Mouse (Mus musculus): Measurements from ENCODE around the gene Nfix. TPM values are rescaled to one million over a fixed set of nuclear protein-coding genes. Genes with fewer than 3 reads are reported as not detected.

Nfix gene
- polyA plus RNA-seq, 1 experiment: 14.5 TPM

- 97% methylated on average over 5 of the region's 5 CpGs for WGBS
- no peak for DNase-seq (ENCODE audit: low read depth, low spot score)
These were observed 5.9 kb upstream of the Nfix start for GRCm38 (mm10) chr8:84806031-84806430.

GRCm38 (mm10) chr8:84799136-84799931 lies 810 bp downstream of the Nfix start:
- DNase-seq (ENCODE audit: low read depth, low spot score): no peak
- 1% methylated on average over 108 of the region's 108 CpGs for WGBS

GRCm38 (mm10) chr8:84798446-84799135 lies 1.6 kb downstream of the Nfix start:
- 69% methylated on average over 10 of the region's 10 CpGs for WGBS
- no peak for DNase-seq (ENCODE audit: low read depth, low spot score)

- DNase-seq (ENCODE audit: low read depth, low spot score): no peak
- 87% methylated on average over 6 of the region's 6 CpGs for WGBS
These were observed 2.2 kb downstream of the Nfix start for GRCm38 (mm10) chr8:84797971-84798370.

- DNase-seq (ENCODE audit: low read depth, low spot score): no peak
These were observed 2.8 kb downstream of the Nfix start for GRCm38 (mm10) chr8:84797256-84797797.

GRCm38 (mm10) chr8:84794486-84794885 lies 5.7 kb downstream of the Nfix start:
- 71% methylated on average over 7 of the region's 7 CpGs for whole genome bisulfite sequencing
- DNase-seq (ENCODE audit: low read depth, low spot score): no peak

More at GRCm38 (mm10) chr8:84797256-84797797, 2.8 kb downstream of the Nfix start:
- whole genome bisulfite sequencing: 86% methylated on average over 15 of the region's 15 CpGs

- no peak for DNase-seq (ENCODE audit: low read depth, low spot score)
- 68% methylated on average over 13 of the region's 13 CpGs for WGBS
These were observed 6.2 kb downstream of the Nfix start for GRCm38 (mm10) chr8:84793791-84794485.

- no peak for DNase-seq (ENCODE audit: low read depth, low spot score)
- 89% methylated on average over 9 of the region's 9 CpGs for WGBS
These were observed 7.0 kb downstream of the Nfix start for GRCm38 (mm10) chr8:84793134-84793533.

GRCm38 (mm10) chr8:84792429-84792947 lies 7.7 kb downstream of the Nfix start:
- WGBS: 78% methylated on average over 12 of the region's 12 CpGs
- no peak for DNase-seq (ENCODE audit: low read depth, low spot score)

- no peak for DNase-seq (ENCODE audit: low read depth, low spot score)
These were observed 9.6 kb downstream of the Nfix start for GRCm38 (mm10) chr8:84790537-84790936.

GRCm38 (mm10) chr8:84789855-84790486 lies 10.2 kb downstream of the Nfix start:
- WGBS: 74% methylated on average over 9 of the region's 9 CpGs
- no peak for DNase-seq (ENCODE audit: low read depth, low spot score)

More at GRCm38 (mm10) chr8:84790537-84790936, 9.6 kb downstream of the Nfix start:
- WGBS: 21% methylated on average over 2 of the region's 2 CpGs

GRCm38 (mm10) chr8:84789345-84789744 lies 10.8 kb downstream of the Nfix start:
- no peak for DNase-seq (ENCODE audit: low read depth, low spot score)
- WGBS: 82% methylated on average over 5 of the region's 5 CpGs

GRCm38 (mm10) chr8:84788896-84789295 lies 11.2 kb downstream of the Nfix start:
- no peak for DNase-seq (ENCODE audit: low read depth, low spot score)
- WGBS: 46% methylated on average over 11 of the region's 11 CpGs

- WGBS: 84% methylated on average over 14 of the region's 14 CpGs
- DNase-seq (ENCODE audit: low read depth, low spot score): no peak
These were observed 12.4 kb downstream of the Nfix start for GRCm38 (mm10) chr8:84787523-84788302.

GRCm38 (mm10) chr8:84786801-84787467 lies 13.2 kb downstream of the Nfix start:
- no peak for DNase-seq (ENCODE audit: low read depth, low spot score)
- WGBS: 77% methylated on average over 11 of the region's 11 CpGs

GRCm38 (mm10) chr8:84785756-84786677 lies 14.1 kb downstream of the Nfix start:
- no peak for DNase-seq (ENCODE audit: low read depth, low spot score)
- WGBS: 43% methylated on average over 38 of the region's 38 CpGs

GRCm38 (mm10) chr8:84785506-84785755 lies 14.7 kb downstream of the Nfix start:
- WGBS: 61% methylated on average over 11 of the region's 11 CpGs
- no peak for DNase-seq (ENCODE audit: low read depth, low spot score)

All from large intestine, adult 2 months (tissue).